Mouse (Mus musculus): Measurements from ENCODE around the gene Lhb. TPM values are rescaled to one million over a fixed set of nuclear protein-coding genes. Genes with fewer than 3 reads are reported as not detected.

Lhb gene
- polyA plus RNA-seq, 1 experiment from 2014 or later: not detected

GRCm38 (mm10) chr7:45434203-45435015 is 13.8 kb downstream of the Lhb start, which contains the start of gene Gys1:
TSS of gene Gys1 (plus strand) at chr7:45434844.
- TF ChIP-seq CTCF (IDR thresholded peaks at IDR 0.05; ENCODE audit: low read depth): peak; percentile 98
- Histone ChIP-seq H3K36me3 (ENCODE audit: control insufficient read depth, insufficient read depth) (peaks cover 25% of the 10 kb centered on the region), H3K4me2 (replicated peaks; ENCODE audit: low read depth) (peak within 1 kb of the TSS; percentile 81), H3K4me3 (ENCODE audit: low read depth, low read length) (peak within 1 kb of the TSS; percentile 77), H3K9me3 (ENCODE audit: control insufficient read depth) (no peaks in the 10 kb centered on the region), H3K27ac (ENCODE audit: low read depth, low read length) (peak within 1 kb of the TSS; percentile 79), H3K4me1 (replicated peaks; ENCODE audit: control insufficient read depth, insufficient read depth, low read length) (peaks cover 4% of the 10 kb centered on the region; the same call in 1 of the 2 replicates), H3K27me3 (replicated peaks; ENCODE audit: control insufficient read depth, insufficient read depth, low read length) (no peaks in the 10 kb centered on the region), H3K9ac (ENCODE audit: low read depth, low read length) (peak within 1 kb of the TSS; percentile 61)
- under 1% methylated on average over 45 of the region's 45 CpGs for WGBS
- ATAC-seq: peak; percentile 98

GRCm38 (mm10) chr7:45435038-45435437 is 14.4 kb downstream of the Lhb start:
- peak overlapping the region; percentile 81 for H3K4me2 ChIP-seq (replicated peaks; ENCODE audit: low read depth)
- WGBS: 1% methylated on average over 16 of the region's 16 CpGs
- peaks cover 4% of the 10 kb centered on the region; the same call in 1 of the 2 replicates for H3K4me1 ChIP-seq (replicated peaks; ENCODE audit: control insufficient read depth, insufficient read depth, low read length)
- ATAC-seq: no peak
- H3K36me3 ChIP-seq (ENCODE audit: control insufficient read depth, insufficient read depth): peaks cover 24% of the 10 kb centered on the region
- H3K9ac ChIP-seq (ENCODE audit: low read depth, low read length): peak overlapping the region; percentile 61
- no peaks in the 10 kb centered on the region for H3K27me3 ChIP-seq (replicated peaks; ENCODE audit: control insufficient read depth, insufficient read depth, low read length)
- no peak for TF ChIP-seq CTCF (IDR thresholded peaks at IDR 0.05; ENCODE audit: low read depth)
- peak overlapping the region; percentile 77 for H3K4me3 ChIP-seq (ENCODE audit: low read depth, low read length)
- peak overlapping the region; percentile 42; the same call in 1 of the 2 replicates for H3K27ac ChIP-seq (ENCODE audit: low read depth, low read length)
- no peaks in the 10 kb centered on the region for H3K9me3 ChIP-seq (ENCODE audit: control insufficient read depth)

DNA sequence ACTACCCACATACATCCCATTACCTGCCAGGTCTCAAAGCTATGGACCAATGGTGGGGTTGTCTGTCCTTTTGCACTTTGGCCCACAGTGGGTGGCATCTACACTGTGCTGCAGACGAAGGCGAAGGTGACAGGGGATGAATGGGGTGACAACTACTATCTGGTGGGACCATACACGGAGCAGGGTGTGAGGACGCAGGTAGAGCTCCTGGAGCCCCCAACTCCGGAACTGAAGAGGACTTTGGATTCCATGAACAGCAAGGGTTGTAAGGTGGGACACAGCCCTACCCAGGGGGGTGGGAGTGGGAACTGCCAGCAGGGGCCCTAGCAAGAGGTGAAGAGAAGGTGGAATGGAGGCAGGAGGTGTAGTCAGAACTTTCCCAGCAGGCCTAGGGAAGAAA is 15.8 kb downstream of the Lhb start:
- WGBS: 87% methylated on average over 5 of the region's 5 CpGs
- H3K27me3 ChIP-seq (replicated peaks; ENCODE audit: control insufficient read depth, insufficient read depth, low read length): no peaks in the 10 kb centered on the region
- H3K4me1 ChIP-seq (replicated peaks; ENCODE audit: control insufficient read depth, insufficient read depth, low read length): peaks cover 4% of the 10 kb centered on the region; the same call in 1 of the 2 replicates
- ATAC-seq: no peak
- peaks cover 22% of the 10 kb centered on the region for H3K36me3 ChIP-seq (ENCODE audit: control insufficient read depth, insufficient read depth)
- no peak overlapping the region for H3K9ac ChIP-seq (ENCODE audit: low read depth, low read length)
- H3K27ac ChIP-seq (ENCODE audit: low read depth, low read length): no peak overlapping the region
- no peak overlapping the region for H3K4me3 ChIP-seq (ENCODE audit: low read depth, low read length)
- 0 out of 2 replicates have a peak overlapping the region, but pooled peaks have one; percentile 81 for H3K4me2 ChIP-seq (replicated peaks; ENCODE audit: low read depth)
- no peaks in the 10 kb centered on the region for H3K9me3 ChIP-seq (ENCODE audit: control insufficient read depth)
- no peak for TF ChIP-seq CTCF (IDR thresholded peaks at IDR 0.05; ENCODE audit: low read depth)

DNA sequence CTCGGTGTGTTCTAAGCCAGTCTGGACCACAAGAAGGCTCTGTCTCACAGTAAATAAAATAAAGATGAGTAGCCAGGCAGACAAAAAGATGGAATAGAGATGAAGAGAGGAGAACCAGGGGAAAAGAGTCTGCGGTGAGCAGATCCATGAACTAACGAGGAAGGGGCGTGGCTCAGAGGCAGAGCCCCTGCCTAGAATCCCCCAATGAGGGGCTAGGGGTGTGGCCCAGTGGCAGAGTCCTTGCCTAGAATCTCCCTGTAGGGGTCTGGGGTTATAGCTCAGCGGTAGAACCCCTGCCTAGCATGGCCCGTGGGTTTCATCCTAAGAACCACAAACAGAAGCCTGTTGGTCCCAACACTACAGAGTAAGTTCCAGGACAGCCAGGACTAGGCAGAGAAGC is 16.4 kb downstream of the Lhb start:
- no peak overlapping the region for H3K9ac ChIP-seq (ENCODE audit: low read depth, low read length)
- no peaks in the 10 kb centered on the region for H3K27me3 ChIP-seq (replicated peaks; ENCODE audit: control insufficient read depth, insufficient read depth, low read length)
- ATAC-seq: no peak
- no peak overlapping the region for H3K27ac ChIP-seq (ENCODE audit: low read depth, low read length)
- no peak overlapping the region for H3K4me3 ChIP-seq (ENCODE audit: low read depth, low read length)
- TF ChIP-seq CTCF (IDR thresholded peaks at IDR 0.05; ENCODE audit: low read depth): no peak
- 63% methylated on average over 6 of the region's 6 CpGs for WGBS
- peaks cover 4% of the 10 kb centered on the region; the same call in 1 of the 2 replicates for H3K4me1 ChIP-seq (replicated peaks; ENCODE audit: control insufficient read depth, insufficient read depth, low read length)
- peaks cover 25% of the 10 kb centered on the region for H3K36me3 ChIP-seq (ENCODE audit: control insufficient read depth, insufficient read depth)
- H3K9me3 ChIP-seq (ENCODE audit: control insufficient read depth): no peaks in the 10 kb centered on the region
- H3K4me2 ChIP-seq (replicated peaks; ENCODE audit: low read depth): no peak overlapping the region

- no peak for ATAC-seq
- Histone ChIP-seq H3K4me1 (replicated peaks; ENCODE audit: control insufficient read depth, insufficient read depth, low read length) (peaks cover 4% of the 10 kb centered on the region; the same call in 1 of the 2 replicates), H3K36me3 (ENCODE audit: control insufficient read depth, insufficient read depth) (peaks cover 25% of the 10 kb centered on the region), H3K27me3 (replicated peaks; ENCODE audit: control insufficient read depth, insufficient read depth, low read length) (no peaks in the 10 kb centered on the region), H3K9ac (ENCODE audit: low read depth, low read length) (no peak within 1 kb of the TSS), H3K27ac (ENCODE audit: low read depth, low read length) (no peak within 1 kb of the TSS), H3K4me3 (ENCODE audit: low read depth, low read length) (no peak within 1 kb of the TSS), H3K9me3 (ENCODE audit: control insufficient read depth) (no peaks in the 10 kb centered on the region), H3K4me2 (replicated peaks; ENCODE audit: low read depth) (peak within 1 kb of the TSS; percentile 37)
- TF ChIP-seq CTCF (IDR thresholded peaks at IDR 0.05; ENCODE audit: low read depth): peak; percentile 68
- WGBS: 30% methylated on average over 19 of the region's 19 CpGs
Measured at GRCm38 (mm10) chr7:45437521-45438276, 17.1 kb downstream of the Lhb start, which contains the start of gene Ruvbl2. TSS of gene Ruvbl2 (minus strand) at chr7:45438096.
